Mouse (Mus musculus) kidney, postnatal 4 days (tissue): ENCODE measurements around the gene Ndfip2.

Experiments used
- DNase-seq, 2 experiments: peaks; one replicate each; pipeline ENCODE4 v3.0.0; 2021; ENCODE audit warnings: mixed read lengths in 2 of 2

Gene Ndfip2

GRCm38 (mm10) chr14:105287557-105287956, 29.2 kb downstream of the Ndfip2 start:
- no peak for DNase-seq

GRCm38 (mm10) chr14:105287972-105288371, 29.6 kb downstream of the Ndfip2 start:
- DNase-seq = no peak

- DNase-seq = no peak
Observed at GRCm38 (mm10) chr14:105288529-105288928, 30.2 kb downstream of the Ndfip2 start.

DNA sequence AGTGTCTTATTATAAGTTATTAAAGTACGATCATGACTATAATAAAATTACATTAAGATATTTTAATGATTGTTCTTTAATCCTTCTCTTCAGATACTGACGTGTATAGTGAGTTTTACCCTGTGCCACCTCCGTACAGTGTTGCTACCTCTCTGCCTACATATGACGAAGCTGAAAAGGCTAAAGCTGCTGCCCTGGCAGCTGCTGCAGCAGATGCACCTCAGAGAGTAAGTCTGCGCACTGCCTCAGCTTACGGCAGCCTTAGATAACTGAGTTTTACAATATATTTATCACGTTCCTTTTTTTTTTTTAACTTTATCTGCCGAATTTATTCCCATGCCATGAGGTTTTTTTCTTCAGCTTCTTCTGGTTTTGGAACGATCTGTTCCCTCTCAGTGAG, 33.8 kb downstream of the Ndfip2 start:
- DNase-seq = no peak

DNA sequence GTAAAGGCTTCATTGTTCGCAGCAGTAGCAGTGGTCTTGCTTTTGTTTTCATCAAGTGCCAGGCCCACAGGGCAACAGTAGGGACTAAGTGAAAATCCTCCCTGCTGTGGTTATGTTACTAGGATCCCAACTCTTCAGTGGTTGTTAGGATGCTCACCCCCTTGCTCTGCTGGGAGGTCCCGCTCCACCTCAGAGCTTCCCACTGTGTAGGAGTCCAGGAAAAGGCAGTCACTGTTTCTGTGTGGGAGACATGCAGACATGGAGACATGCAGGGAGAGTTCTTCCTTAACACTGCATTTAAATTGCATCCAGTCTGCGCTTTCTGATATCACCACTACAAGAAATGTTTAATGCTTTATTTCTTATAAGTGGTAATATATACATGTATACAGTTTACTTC, 35.4 kb downstream of the Ndfip2 start:
- DNase-seq = no peak

DNA sequence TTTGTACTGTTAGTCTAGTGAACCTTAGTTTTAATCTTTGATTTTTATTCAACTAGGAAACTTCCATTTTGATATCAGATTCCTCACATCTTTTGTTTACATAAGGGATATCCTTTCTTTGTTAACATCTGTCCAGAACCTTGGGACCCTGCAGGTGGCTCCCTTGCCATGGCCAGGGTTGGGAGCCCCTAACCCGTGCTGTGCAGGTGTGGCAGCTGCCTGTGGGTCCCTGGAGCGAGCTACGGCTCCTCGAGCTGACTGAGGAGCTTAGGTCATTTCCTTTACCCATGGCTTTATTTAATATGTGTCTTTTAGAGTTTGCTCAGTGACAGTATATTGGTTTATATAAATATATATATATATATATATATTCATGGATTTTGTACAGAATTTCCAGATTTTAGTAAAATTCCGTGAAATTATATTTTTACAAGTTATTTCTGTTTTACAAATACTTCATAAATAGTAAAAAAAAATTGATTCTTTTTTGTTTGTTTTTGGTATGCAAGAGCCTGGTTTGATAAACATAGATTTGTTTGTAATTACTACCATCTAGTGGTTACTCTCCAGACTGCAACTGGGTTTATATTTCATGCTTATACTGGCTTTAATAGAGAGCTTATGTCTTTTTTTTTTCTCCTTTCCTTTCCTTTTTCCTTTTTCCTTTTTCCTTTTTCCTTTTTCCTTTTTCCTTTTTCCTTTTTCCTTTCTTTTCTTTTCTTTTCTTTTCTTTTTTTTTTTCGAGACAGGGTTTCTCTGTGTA, 37.6 kb downstream of the Ndfip2 start:
- DNase-seq = no peak

DNA sequence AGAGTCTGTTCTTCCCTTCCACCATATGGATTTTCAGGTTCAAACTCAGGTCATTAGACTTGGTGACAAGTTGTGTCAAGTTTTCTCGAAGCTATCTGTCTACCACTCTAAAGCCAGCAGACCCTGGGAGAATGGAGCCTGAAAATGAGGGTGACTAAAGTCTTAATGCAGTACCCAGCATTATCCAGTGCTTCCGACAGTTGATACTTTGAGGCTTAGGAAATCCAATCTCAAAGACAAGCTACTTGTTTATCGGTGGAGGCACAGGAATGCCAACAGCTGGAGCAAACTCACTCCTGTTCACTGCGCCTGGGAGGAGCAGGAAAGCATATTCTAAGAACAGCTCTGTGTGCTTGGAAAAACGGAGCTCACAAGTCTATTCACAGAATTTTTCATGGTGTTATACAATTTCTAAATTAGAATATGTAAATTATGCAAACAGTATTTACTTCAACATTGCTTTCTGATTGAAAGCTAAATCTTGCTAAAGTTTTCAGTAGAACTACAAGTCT, 41.4 kb downstream of the Ndfip2 start:
- no peak for DNase-seq

DNA sequence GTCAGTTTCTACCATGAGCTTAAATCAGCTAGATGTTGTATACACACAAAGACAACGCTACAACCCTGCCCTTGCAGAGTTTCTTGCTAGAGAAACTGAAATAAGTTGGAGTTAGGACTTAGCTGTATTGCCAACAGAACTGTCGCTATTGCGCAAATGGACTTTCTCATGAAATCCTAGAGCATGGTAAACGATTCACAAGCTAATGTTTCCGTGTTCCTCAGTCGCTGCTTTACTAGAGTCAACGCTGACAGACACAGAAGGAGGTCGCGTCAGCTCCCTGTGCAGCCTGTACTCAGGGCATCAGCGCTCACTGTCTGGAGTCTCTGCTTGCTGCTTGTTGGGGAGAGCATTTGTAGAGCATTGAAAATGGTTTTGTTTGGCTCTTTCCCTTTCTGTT, 42.2 kb downstream of the Ndfip2 start:
- no peak for DNase-seq

GRCm38 (mm10) chr14:105302708-105303107, 44.3 kb downstream of the Ndfip2 start:
- DNase-seq = no peak

GRCm38 (mm10) chr14:105307716-105308115, 49.3 kb downstream of the Ndfip2 start:
- no peak for DNase-seq

DNA sequence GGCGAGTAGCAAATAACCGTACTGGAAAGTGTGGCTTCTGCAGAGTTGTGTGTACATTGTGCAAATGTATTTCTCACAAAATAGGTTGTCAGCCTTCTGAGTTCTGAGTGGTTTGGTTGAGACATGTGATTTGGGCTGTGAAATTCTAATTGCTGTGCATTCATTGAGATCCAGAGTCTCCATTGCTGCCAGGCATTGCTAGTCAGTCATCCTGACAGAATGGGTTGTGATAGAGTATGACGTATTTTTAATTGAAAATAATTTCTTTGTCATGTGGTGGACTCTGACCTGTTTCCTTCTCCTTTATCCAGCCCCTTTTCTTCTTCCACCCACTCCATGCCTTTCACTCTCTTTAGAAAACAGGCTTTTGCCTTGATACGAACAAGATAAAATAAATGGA, 54.0 kb downstream of the Ndfip2 start:
- no peak for DNase-seq

DNA sequence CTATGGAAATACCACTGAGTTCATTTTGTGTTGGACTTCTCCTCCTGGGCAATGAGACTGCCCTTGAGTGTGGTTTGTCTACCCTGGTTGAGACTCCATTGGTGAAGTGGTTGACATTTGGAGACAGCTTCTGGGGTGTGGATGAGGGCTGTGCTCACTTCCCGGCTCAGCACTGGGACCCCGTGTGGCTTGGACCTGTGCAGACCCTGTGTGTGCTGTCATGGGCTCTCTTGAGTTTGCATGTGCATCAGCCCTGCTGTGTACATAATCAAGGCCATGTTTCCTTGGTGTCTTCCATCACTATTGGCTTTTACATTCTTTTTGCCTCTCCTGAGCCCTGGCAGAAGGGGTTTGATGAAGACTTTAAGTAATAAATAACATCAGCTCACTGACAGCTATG, 54.6 kb downstream of the Ndfip2 start:
- no peak for DNase-seq

- peak; percentile 42 to 50 for DNase-seq
Observed at GRCm38 (mm10) chr14:105313877-105314276, 55.5 kb downstream of the Ndfip2 start.

DNA sequence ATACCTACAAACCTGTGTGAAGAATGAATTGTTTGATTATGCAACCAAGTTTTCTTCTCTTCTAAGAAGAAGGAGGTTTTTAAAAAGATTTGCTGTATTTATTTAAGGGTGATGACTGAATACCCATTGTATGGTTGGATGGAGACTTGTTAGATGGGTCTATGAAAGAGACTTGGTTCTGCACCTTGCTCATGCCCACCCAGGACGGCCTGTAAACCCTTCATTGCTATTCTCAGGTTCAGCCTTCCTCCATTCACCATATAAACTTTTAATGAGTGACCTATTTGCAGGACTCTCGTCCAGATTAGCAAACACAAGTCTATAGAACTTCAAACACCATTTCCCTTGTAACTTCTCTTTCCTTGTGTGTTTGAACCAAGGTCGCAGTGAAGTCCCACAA, 63.3 kb downstream of the Ndfip2 start:
- no peak for DNase-seq

- DNase-seq = no peak
Observed at GRCm38 (mm10) chr14:105322829-105323228, 64.5 kb downstream of the Ndfip2 start.

GRCm38 (mm10) chr14:105323448-105323847, 65.1 kb downstream of the Ndfip2 start:
- peak; percentile 36 to 50 for DNase-seq

DNA sequence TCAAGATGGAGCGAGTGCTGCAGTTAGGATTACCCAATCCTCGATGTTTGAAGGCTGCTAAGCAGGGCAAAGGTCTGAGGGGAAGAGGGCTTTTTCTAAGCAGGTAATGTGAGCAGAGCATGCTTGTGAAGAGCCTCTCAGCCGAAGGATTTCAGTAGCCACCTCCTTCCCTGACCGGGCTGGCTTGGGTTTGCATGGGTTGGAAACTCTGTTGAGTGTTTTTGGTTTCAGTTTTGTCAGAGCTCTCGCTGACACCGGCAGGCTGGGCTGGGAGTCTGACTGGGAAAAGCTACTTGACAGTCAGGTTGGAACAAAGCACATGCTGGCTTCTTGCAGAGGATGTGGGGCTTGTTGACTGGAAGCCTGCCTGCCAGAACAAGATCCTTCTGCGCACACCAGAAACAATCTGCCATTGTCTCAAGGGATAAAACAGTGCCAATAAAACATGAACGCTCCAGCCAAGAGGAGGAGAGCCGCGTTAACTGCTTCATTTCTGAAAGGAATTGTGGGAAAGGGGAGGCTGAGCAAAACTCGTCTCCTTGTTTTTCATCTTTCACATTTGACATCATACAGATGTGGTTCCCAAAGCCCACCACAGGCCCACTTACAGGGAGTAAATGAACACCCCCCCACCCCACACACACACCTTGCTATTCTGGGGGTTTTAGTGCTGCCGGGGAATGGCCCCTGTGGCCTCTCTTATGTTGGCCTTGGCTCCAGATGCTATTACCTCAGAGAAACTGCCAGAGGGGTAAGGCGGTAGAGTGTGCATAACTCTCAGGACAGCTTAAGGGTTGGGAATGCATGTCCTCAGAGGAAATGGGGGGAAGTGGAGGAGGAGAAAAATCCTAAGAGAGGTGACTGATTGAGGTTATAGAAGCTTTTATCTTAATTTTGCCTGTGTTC, 70.3 kb downstream of the Ndfip2 start:
- DNase-seq = peak; percentile 78 to 85

- no peak for DNase-seq
Observed at GRCm38 (mm10) chr14:105333475-105334094, 75.2 kb downstream of the Ndfip2 start.

DNA sequence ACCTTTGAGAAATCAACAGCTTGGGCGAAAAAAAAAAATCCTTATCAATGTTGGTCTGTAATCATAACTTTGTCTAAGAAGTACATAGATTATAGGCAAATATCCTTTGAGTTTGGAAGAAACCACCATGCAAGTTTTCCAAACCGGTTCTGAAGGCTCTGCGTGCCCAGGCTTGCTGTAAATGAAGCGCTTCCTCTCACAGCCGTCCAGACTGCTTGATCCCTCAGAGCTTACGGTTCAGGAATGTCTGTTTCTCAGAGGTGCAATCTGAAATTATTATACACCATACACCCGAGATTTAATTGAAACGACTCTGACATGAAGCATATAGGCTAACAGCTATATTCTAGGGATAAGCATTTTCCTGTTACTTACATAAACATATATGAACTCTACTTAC, 83.4 kb downstream of the Ndfip2 start:
- no peak for DNase-seq

- no peak for DNase-seq
Observed at GRCm38 (mm10) chr14:105354121-105354520, 95.7 kb downstream of the Ndfip2 start.
